Mouse (Mus musculus) midbrain, embryonic 15.5 days (tissue): ENCODE results near the gene Gpr137. TPM values are rescaled to one million over a fixed set of nuclear protein-coding genes. Genes with fewer than 3 reads are reported as not detected.

ENCODE experiments used
- ATAC-seq: fragments of 200-750 bp; cut with Nextera tagmentation; replicated peaks from 2 replicates; pipeline ENCODE4 v1.8.0; 2017; ENCODE audit warnings: moderate TSS enrichment
- H3K27ac ChIP-seq: fragments of 300-500 bp; sonication (generic); 2 replicates; pipeline ENCODE4 v1.5.1; 2015; ENCODE audit warnings: mild to moderate bottlenecking, inconsistent platforms
- H3K27me3 ChIP-seq: fragments of 300-500 bp; sonication (generic); replicated peaks from 2 replicates; pipeline ENCODE4 v1.6.1; 2015; ENCODE audit warnings: inconsistent platforms
- H3K36me3 ChIP-seq: fragments of 300-500 bp; sonication (generic); replicated peaks from 2 replicates; pipeline ENCODE4 v1.6.1; 2015; ENCODE audit warnings: inconsistent platforms
- H3K4me1 ChIP-seq: fragments of 300-500 bp; sonication (generic); 2 replicates; pipeline ENCODE4 v1.6.1; 2015; ENCODE audit warnings: inconsistent platforms
- H3K4me2 ChIP-seq: fragments of 300-500 bp; sonication (generic); 2 replicates; pipeline ENCODE4 v1.6.1; 2015; ENCODE audit warnings: inconsistent platforms, mild to moderate bottlenecking, moderate library complexity
- H3K4me3 ChIP-seq: fragments of 300-500 bp; sonication (generic); 2 replicates; pipeline ENCODE4 v1.5.1; 2015; ENCODE audit warnings: mild to moderate bottlenecking, inconsistent platforms
- H3K9ac ChIP-seq: fragments of 300-500 bp; sonication (generic); 2 replicates; pipeline ENCODE4 v1.6.1; 2015; ENCODE audit warnings: mild to moderate bottlenecking, inconsistent platforms
- H3K9me3 ChIP-seq: fragments of 300-500 bp; sonication (generic); 2 replicates; pipeline ENCODE4 v1.6.1; 2016; ENCODE audit warnings: inconsistent platforms
- WGBS: fragments of 180-500 bp; shearing (Covaris S2); methylation state at CpG from one replicate; pipeline ENCODE4 v1.1.7; 2015; ENCODE audit warnings: mixed read lengths; 5-methylcytosine and 5-hydroxymethylcytosine counted together
- polyA plus RNA-seq: library from polyadenylated mRNA; unstranded; fragments of >200 nt; fragmentation: Nextera tagmentation; extraction: Ambion mirVana; gene quantifications from 2 replicates; pipeline ENCODE4 v1.2.1, GENCODE M21; 2015

The Gpr137 gene
- polyA plus RNA-seq, 1 experiment from 2014 or later = 70.5 TPM

GRCm38 (mm10) chr19:6922901-6923735 is 19.2 kb downstream of the Gpr137 start:
- no peak for ATAC-seq
- H3K9ac ChIP-seq = no peak overlapping the region
- H3K27me3 ChIP-seq = peaks cover 54% of the 10 kb centered on the region
- 0 out of 2 replicates have a peak overlapping the region, but pooled peaks have one; percentile 83 for H3K4me3 ChIP-seq
- peaks cover 40% of the 10 kb centered on the region for H3K4me1 ChIP-seq
- H3K27ac ChIP-seq = no peak overlapping the region
- H3K9me3 ChIP-seq = no peaks in the 10 kb centered on the region
- 60% methylated on average over 6 of the region's 6 CpGs for WGBS
- peak overlapping the region; percentile 96; the same call in 1 of the 2 replicates for H3K4me2 ChIP-seq
- H3K36me3 ChIP-seq = no peaks in the 10 kb centered on the region

- peaks cover 35% of the 10 kb centered on the region for H3K4me1 ChIP-seq
Observed at GRCm38 (mm10) chr19:6921647-6922567, 20.4 kb downstream of the Gpr137 start, which contains the start of gene Esrra. Esrra (minus strand) TSS chr19:6921813.

GRCm38 (mm10) chr19:6920741-6921636 is 21.3 kb downstream of the Gpr137 start:
- Histone ChIP-seq H3K27me3 (peaks cover 33% of the 10 kb centered on the region), H3K9ac (peak overlapping the region; percentile 94), H3K36me3 (no peaks in the 10 kb centered on the region), H3K4me3 (peak overlapping the region; percentile 83), H3K27ac (peak overlapping the region; percentile 83), H3K4me2 (peak overlapping the region; percentile 96), H3K9me3 (no peaks in the 10 kb centered on the region), H3K4me1 (peaks cover 32% of the 10 kb centered on the region)
- WGBS = 1% methylated on average over 48 of the region's 48 CpGs
- peak; percentile 31 for ATAC-seq

More at GRCm38 (mm10) chr19:6921647-6922567, 20.4 kb downstream of the Gpr137 start, which contains the start of gene Esrra:
- peaks cover 42% of the 10 kb centered on the region for H3K27me3 ChIP-seq
- peak within 1 kb of the TSS; percentile 83 for H3K27ac ChIP-seq
- peak; percentile 95 for ATAC-seq
- H3K36me3 ChIP-seq = no peaks in the 10 kb centered on the region
- peak within 1 kb of the TSS; percentile 83 for H3K4me3 ChIP-seq
- no peaks in the 10 kb centered on the region for H3K9me3 ChIP-seq
- peak within 1 kb of the TSS; percentile 96 for H3K4me2 ChIP-seq
- WGBS = under 1% methylated on average over 66 of the region's 66 CpGs
- peak within 1 kb of the TSS; percentile 94 for H3K9ac ChIP-seq

- Histone ChIP-seq H3K9ac (no peak overlapping the region; the same call in 1 of the 2 replicates), H3K4me3 (peak overlapping the region; percentile 83), H3K9me3 (no peaks in the 10 kb centered on the region), H3K27me3 (peaks cover 24% of the 10 kb centered on the region), H3K27ac (no peak overlapping the region), H3K36me3 (no peaks in the 10 kb centered on the region), H3K4me1 (peaks cover 32% of the 10 kb centered on the region), H3K4me2 (peak overlapping the region; percentile 96)
- ATAC-seq = no peak
- WGBS = 42% methylated on average over 8 of the region's 8 CpGs
Observed at GRCm38 (mm10) chr19:6919876-6920740, 22.2 kb downstream of the Gpr137 start.

- Histone ChIP-seq H3K9ac (no peak overlapping the region), H3K27ac (no peak overlapping the region)
- ATAC-seq = no peak
Observed at GRCm38 (mm10) chr19:6919431-6919830, 22.8 kb downstream of the Gpr137 start.

GRCm38 (mm10) chr19:6918321-6918720 is 24.0 kb downstream of the Gpr137 start:
- ATAC-seq = no peak
- Histone ChIP-seq H3K27me3 (peaks cover 8% of the 10 kb centered on the region), H3K36me3 (no peaks in the 10 kb centered on the region), H3K4me1 (peaks cover 27% of the 10 kb centered on the region), H3K9me3 (no peaks in the 10 kb centered on the region), H3K4me2 (no peak overlapping the region), H3K4me3 (no peak overlapping the region), H3K9ac (no peak overlapping the region), H3K27ac (no peak overlapping the region)
- WGBS = 92% methylated on average over 4 of the region's 4 CpGs

More at GRCm38 (mm10) chr19:6919431-6919830, 22.8 kb downstream of the Gpr137 start:
- H3K9me3 ChIP-seq = no peaks in the 10 kb centered on the region
- peak overlapping the region; percentile 96; the same call in 1 of the 2 replicates for H3K4me2 ChIP-seq
- peaks cover 17% of the 10 kb centered on the region for H3K27me3 ChIP-seq
- no peaks in the 10 kb centered on the region for H3K36me3 ChIP-seq
- H3K4me1 ChIP-seq = peaks cover 27% of the 10 kb centered on the region
- H3K4me3 ChIP-seq = no peak overlapping the region

- WGBS = 85% methylated on average over 4 of the region's 4 CpGs
- Histone ChIP-seq H3K27me3 (no peaks in the 10 kb centered on the region), H3K9me3 (no peaks in the 10 kb centered on the region), H3K9ac (no peak overlapping the region), H3K36me3 (peaks cover 14% of the 10 kb centered on the region), H3K4me1 (peaks cover 25% of the 10 kb centered on the region), H3K4me2 (no peak overlapping the region), H3K27ac (no peak overlapping the region), H3K4me3 (no peak overlapping the region)
- ATAC-seq = no peak
Observed at GRCm38 (mm10) chr19:6916496-6916895, 25.8 kb downstream of the Gpr137 start.

- Histone ChIP-seq H3K4me3 (no peak overlapping the region), H3K36me3 (peaks cover 18% of the 10 kb centered on the region), H3K27me3 (no peaks in the 10 kb centered on the region), H3K4me2 (no peak overlapping the region), H3K4me1 (peaks cover 28% of the 10 kb centered on the region), H3K9ac (no peak overlapping the region), H3K27ac (no peak overlapping the region), H3K9me3 (no peaks in the 10 kb centered on the region)
- ATAC-seq = no peak
- WGBS = 90% methylated on average over 4 of the region's 4 CpGs
Observed at GRCm38 (mm10) chr19:6915276-6915675, 27.0 kb downstream of the Gpr137 start.

GRCm38 (mm10) chr19:6914540-6914939 is 27.7 kb downstream of the Gpr137 start:
- Histone ChIP-seq H3K9ac (no peak overlapping the region), H3K9me3 (no peaks in the 10 kb centered on the region), H3K4me2 (no peak overlapping the region), H3K4me1 (peaks cover 20% of the 10 kb centered on the region), H3K4me3 (no peak overlapping the region), H3K36me3 (peaks cover 18% of the 10 kb centered on the region), H3K27ac (no peak overlapping the region), H3K27me3 (no peaks in the 10 kb centered on the region)
- WGBS = 94% methylated on average over 9 of the region's 9 CpGs
- ATAC-seq = no peak

GRCm38 (mm10) chr19:6913991-6914390 is 28.3 kb downstream of the Gpr137 start:
- WGBS = 92% methylated on average over 11 of the region's 11 CpGs
- Histone ChIP-seq H3K4me1 (peaks cover 16% of the 10 kb centered on the region), H3K36me3 (peaks cover 18% of the 10 kb centered on the region), H3K9me3 (no peaks in the 10 kb centered on the region), H3K9ac (no peak overlapping the region), H3K4me2 (no peak overlapping the region), H3K27me3 (no peaks in the 10 kb centered on the region), H3K4me3 (no peak overlapping the region), H3K27ac (no peak overlapping the region)
- ATAC-seq = no peak

- Histone ChIP-seq H3K4me1 (peaks cover 26% of the 10 kb centered on the region), H3K9ac (no peak overlapping the region), H3K27ac (no peak overlapping the region), H3K36me3 (peaks cover 18% of the 10 kb centered on the region), H3K4me3 (no peak overlapping the region), H3K4me2 (no peak overlapping the region), H3K27me3 (no peaks in the 10 kb centered on the region), H3K9me3 (no peaks in the 10 kb centered on the region)
- no peak for ATAC-seq
- WGBS = 90% methylated on average over 6 of the region's 6 CpGs
Observed at GRCm38 (mm10) chr19:6913036-6913435, 29.2 kb downstream of the Gpr137 start.
